Mouse (Mus musculus) induced T-regulatory cell, adult 2 months (primary cell): ENCODE measurements around the gene Mrpl53.
A peak's percentile ranks its signal among the peaks of the same experiment; 100 is the strongest.

Source experiments
- DNase-seq: peaks from one replicate; pipeline ENCODE4 v3.0.0-alpha.2; 2012; ENCODE audit warnings: low read depth

The Mrpl53 gene

DNA sequence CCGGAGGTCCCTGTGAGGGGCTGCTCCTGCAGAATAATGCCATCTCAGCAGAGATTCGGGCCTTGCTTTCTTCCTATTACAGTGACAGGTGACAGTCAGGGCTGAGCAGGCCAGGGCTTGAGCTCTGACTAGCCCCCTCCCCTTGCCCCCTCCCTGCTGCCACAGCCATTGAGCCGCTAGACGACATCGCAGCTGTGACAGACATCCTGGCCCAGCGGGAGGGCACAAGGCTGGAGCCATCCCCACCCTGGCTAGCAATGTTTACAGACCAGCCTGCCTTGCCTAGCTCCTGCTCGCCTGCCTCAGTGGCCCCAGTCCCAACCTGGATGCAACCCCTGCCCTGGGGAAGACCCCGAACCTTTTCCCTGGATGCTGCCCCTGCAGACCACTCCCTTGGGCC lies 42.9 kb downstream of the Mrpl53 start:
- no peak for DNase-seq

- no peak for DNase-seq
Measured at GRCm38 (mm10) chr6:83153038-83153437, 44.2 kb downstream of the Mrpl53 start.

GRCm38 (mm10) chr6:83153485-83153884 lies 44.6 kb downstream of the Mrpl53 start:
- DNase-seq, result no peak

DNA sequence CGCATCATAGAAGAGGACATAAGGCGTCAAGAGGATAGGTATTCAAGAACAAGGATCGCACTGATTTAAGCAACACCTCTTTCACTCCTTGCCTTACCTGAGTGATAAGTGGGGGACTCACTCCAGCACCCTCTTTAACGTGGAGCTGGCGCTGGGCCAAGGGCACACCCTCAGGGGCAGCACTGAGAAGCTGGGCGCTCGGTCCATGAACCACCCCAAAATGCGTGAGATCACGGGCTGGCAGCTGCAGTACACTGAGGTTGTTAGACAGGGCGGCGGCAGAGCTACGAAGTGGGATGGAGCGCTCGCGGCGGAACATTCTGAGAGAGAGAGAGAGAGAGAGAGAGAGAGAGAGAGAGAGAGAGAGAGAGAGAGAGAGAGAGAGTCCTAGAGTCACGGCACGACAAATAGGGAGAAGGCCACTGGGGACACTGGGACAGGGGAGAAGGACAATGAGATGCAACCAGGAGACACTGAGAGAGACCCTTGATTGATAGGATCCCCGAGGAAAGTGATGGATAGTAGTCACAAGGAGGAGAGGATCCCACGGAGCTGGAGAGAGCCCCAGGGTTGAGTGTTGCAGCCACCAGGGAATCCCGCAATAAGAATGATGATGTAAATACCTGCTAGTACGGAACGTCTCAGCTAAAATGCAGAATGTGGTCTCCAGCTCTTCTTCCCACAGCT lies 46.9 kb downstream of the Mrpl53 start:
- peak; percentile 40 for DNase-seq

- DNase-seq, result peak; percentile 76
Measured at GRCm38 (mm10) chr6:83156259-83156684, 47.4 kb downstream of the Mrpl53 start, which contains the start of the genes Wdr54 and 1700003E16Rik. TSS of gene Wdr54 (minus strand) at chr6:83156397. TSS of gene 1700003E16Rik (plus strand) at chr6:83156404.

GRCm38 (mm10) chr6:83159456-83159855 lies 50.6 kb downstream of the Mrpl53 start:
- DNase-seq, result peak; percentile 84
